Mouse (Mus musculus) cerebellum, adult 2 months (tissue): Measurements from ENCODE around the gene Glra1.

ENCODE experiments used
- CTCF ChIP-seq: fragments of 200-500 bp; IDR thresholded peaks from 2 replicates; pipeline ENCODE4 v1.5.1; 2011; ENCODE audit warnings: low read depth, mild to moderate bottlenecking, control low read depth, low read length, moderate library complexity, borderline replicate concordance; ENCODE audit not compliant: insufficient read depth
- POLR2A ChIP-seq: fragments of 200-500 bp; IDR thresholded peaks from 2 replicates; pipeline ENCODE4 v1.6.1; 2011; ENCODE audit warnings: low read length, control low read depth, borderline replicate concordance; ENCODE audit not compliant: insufficient read depth

GRCm38 (mm10) chr11:55473219-55473618 lies 134.8 kb downstream of the Glra1 start:
- no peak for TF ChIP-seq CTCF
- no peak for TF ChIP-seq POLR2A
